Mouse (Mus musculus): ENCODE measurements around the gene Cdc25b.
"Not testable (repeated sequence)": the region's sequence is repeated elsewhere in the genome, so short reads cannot be mapped to it uniquely, and the experiment has no call there.

Cdc25b gene

GRCm38 (mm10) chr2:131196606-131197316 lies 10.0 kb downstream of the Cdc25b start:
- DNase-seq, result peak; percentile 62

- no peak for DNase-seq
These were observed 14.0 kb downstream of the Cdc25b start for GRCm38 (mm10) chr2:131200710-131201109.

DNA sequence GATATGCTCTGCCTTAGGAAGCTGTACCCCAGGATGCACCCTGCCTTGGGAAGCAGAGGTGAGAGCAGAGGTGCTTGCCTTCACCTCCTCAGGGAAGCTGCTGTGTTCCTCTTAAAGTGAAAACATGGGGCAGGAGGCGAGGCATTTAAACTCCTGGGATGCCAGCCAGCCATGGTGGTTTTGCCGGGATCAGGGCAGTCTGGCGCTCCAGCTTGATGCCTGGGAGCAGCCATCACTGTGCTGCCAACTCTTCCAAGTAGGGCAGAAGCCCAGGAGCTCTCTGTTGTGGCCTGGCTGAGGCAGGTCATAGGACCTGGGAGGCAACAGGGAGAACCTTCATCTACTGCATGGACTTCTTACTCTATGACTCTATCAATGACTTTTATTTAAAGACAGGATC lies 14.5 kb downstream of the Cdc25b start:
- DNase-seq, result no peak

DNA sequence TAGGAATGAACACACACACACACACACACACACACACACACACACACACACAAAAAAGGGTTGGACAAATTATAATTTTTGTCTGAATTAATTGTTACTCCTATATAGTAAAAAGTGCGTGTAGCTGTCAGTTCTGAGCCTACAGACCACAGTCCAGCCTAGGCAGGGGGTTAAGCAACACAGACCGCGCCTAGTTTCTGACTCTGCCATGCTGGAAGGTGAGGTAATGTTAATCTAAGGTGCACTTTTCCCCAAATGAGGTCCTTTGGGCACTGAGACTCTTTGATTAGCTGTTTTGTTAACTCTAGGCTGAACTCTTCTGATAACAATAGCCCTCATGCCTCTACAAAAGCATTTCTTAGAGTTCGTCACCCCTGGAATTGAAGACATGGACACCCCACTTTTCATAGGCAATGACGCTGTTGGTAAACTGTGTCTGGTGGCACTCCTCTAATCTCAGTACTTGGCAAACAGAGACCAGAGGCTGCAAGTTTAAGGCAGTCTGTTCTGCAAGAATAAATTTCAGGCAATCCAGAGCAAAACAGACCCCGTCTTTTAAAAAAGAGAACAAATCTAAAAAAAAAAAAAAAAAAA lies 17.2 kb downstream of the Cdc25b start:
- DNase-seq, result peak; percentile 27

DNA sequence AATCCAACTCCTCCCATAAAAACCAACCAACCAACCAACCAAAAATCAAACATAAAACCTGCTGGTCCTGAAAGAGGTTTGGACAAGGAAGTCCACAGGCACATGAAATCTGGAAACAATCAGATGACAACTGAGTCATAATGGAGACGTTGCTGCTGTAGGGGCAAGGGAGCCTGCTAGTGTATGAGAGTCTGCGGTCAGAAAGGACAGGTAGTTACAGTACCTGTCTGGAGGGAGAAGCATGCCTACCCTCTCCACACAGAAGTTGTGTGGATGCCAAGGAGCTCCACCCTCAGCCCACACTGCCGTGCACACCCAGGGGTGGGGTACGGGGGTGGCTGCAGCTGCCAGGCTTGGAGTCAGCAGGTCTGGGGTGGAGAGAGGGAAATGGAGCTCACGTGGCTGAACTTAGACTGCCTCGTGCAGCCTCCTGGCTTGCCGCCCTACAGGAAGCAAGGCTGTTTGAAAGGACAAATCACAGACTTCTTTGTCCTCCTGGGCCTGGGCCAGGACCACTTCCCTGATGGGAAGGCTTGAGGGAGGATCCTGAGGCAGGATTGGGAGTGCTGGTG lies 17.7 kb downstream of the Cdc25b start:
- DNase-seq, result peak; percentile 98

DNA sequence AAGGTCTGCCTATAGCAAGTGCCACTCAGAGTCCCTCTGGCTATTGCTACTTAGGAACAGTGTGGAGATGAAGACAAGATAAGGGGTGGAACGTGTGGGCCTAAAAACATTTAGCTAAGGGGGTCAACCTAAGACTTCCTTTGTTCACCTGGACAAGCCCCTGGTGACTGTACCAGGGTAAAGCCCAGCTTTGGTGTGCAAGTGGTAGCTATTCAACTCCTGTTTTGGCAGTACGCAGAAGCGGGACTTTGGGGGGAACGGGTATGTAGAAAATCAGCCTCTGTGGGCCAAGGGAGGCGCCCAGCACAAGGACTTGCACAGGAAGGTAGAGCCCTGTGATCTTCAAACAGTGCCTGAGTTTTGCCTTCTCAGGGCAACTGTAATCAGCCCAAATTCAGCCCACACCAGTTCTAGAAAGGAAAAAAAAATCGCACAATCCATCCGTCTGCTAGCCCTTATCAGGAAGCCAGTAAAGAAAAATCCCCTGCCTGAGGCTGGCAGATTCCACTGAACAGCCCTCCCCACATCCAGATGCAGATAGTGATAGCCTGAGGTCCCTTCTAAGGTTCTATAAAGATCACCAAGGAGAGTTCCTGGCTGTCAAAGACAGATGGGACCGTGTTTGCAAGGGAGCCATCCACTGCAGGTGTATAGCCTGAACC lies 18.9 kb downstream of the Cdc25b start:
- no peak for DNase-seq

DNA sequence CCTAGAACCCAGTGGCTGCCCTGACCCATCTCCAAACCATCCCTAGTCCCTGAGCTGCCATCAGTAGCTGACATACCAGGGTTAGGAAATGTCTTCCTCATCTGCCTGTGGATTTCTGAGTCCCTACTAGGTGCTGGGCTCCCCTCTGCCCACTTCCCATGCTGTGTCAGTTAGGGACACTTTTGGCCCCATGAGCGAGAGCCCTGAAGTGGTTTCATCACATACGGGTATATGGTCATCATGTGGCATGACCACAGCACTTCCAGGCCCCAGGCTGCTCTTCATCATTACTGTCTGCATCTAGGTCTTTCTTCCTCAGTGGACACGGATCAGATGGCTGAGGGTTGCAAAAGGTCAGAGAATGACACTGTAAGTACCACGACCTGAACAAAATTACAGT lies 20.0 kb downstream of the Cdc25b start, which contains the start of gene Ap5s1:
Gene Ap5s1, plus strand, starts transcription at position 301 of the 400 bp plus-strand sequence.
- DNase-seq, result no peak

GRCm38 (mm10) chr2:131208356-131208755 lies 21.6 kb downstream of the Cdc25b start:
- no peak for DNase-seq

GRCm38 (mm10) chr2:131209125-131209795 lies 22.5 kb downstream of the Cdc25b start:
- peak; percentile 37 for DNase-seq

DNA sequence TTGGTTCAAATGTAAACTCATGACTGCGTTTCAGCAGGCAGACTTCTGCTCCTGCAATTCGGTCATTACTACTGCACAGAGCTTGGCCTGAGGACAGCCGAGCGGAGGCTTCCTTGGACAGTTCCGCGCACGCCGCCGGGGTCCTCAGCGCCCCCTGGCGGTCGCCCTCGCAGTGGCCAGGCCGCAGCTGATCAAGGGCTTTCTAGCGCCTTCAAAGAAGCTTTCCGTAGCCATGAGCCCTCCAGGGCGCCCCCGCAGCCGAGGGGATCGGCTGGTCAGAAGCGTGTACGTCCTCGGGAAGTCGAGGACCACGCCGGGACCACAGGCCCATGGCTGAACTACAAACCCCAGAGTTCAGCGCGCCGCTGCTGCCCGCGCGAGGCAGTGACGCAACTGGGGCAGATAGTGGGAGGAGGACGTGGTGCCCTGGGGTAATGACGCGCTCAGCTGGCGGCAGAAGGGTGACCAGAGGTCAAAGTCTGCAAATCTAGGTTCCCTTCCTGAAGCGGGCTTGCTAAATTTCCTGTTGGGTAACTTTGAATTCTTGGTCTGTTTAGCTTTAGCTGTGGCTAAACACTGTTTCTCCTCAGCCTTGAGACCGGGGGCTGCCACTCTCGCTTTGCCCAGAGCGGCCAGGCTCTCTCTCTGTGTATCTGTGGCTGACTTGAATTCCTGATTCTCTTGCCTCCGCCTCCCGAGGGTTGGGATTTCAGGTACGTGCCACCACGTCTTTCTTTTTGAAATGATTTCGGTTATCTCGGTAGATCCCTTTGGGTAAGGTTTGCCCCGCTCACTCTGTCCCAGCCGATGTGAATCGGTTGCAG lies 23.4 kb downstream of the Cdc25b start:
- DNase-seq, result peak; percentile 97

DNA sequence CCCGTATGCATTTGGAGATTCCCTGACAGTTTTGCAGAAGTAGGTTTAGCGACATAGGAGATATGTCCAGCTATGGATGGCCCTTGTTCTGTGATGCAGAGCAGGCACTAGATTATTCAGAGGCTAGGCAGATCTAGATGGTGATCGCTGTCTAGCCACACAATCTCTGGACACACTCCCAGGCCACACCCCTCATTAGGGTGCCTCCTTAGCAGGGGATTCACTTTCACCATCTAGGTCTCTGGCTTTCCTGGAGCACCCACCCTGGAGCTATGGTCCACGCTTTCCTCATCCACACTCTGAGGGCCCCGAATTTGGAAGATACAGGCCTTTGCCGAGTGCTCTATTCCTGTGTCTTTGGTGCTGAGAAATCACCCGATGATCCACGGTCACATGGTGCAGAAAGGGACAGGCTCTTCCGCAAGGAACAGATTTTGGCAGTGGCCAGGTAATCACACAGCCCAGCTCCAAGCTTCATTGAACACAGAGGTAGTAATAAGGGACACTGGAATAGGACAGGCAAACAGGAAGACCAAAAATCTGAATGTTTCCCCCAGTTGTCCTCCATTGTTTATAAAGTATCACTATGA lies 24.4 kb downstream of the Cdc25b start:
- DNase-seq, result peak; percentile 53

GRCm38 (mm10) chr2:131213773-131214172 lies 27.0 kb downstream of the Cdc25b start:
- DNase-seq, result no peak

DNA sequence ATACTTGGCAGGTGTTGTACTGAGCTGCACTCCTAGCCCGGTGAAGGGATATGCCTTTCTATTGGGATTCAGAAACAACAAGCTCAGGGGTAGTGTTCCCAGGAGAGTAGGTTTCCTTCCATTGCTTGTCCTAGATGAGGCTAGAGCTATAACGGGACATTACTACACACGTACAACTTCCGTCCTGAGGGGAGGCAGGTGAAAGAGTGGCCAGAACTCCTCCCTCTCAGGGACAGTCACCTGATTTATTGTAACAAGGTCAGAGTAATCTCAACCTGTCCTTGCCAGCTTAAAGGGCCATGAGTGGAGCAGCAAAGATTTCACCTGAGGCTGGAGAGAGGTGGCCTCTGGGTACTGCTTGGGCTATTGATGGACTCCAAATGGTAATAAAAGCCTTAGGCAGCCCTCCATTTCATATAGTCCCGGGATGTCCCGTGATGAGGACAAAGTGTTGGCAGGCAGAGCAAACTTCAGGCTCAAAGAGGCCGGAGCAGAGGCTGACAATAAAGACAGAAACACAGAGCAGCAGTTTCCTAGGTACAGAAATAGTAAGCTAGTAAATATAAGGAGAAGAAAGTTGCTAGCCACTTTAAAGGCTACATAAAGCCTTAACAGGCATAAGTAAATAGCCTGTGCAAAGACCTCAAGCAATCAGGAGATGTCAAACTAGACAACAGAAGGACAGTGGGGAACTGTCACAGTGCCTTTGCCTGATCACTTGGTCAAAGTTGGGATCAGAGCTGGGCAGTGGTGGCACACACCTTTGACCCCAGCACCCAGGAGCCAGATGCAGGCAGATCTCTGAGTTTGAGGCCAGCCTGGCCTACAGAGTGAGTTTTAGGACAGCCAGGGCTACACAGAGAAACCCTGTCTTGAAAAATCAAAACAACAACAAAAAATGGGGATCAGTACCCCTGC lies 29.5 kb downstream of the Cdc25b start:
- DNase-seq, result no peak

DNA sequence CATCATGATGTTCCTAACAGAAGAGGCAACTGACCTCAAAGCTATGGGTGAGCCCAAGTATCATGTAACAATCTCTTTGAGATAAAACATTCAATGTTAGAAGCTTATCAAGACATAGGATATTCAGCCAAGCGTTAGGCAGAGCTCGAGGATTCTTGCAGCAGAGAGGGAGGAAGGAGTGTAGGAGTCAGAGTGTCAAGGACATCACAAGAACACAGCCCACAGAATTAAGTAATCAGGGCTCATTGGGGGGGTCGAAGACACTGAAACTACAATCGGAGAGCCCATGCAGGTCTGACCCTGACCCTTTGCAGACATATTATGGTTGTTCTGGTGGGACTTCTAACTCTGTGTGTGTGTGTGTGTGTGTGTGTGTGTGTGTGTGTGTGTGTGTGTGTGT lies 33.3 kb downstream of the Cdc25b start:
- DNase-seq, result no peak

GRCm38 (mm10) chr2:131221853-131222515 lies 35.2 kb downstream of the Cdc25b start:
- no peak for DNase-seq

GRCm38 (mm10) chr2:131222562-131222961 lies 35.8 kb downstream of the Cdc25b start:
- DNase-seq, result no peak

GRCm38 (mm10) chr2:131223569-131223968 lies 36.8 kb downstream of the Cdc25b start:
- DNase-seq, result no peak

DNA sequence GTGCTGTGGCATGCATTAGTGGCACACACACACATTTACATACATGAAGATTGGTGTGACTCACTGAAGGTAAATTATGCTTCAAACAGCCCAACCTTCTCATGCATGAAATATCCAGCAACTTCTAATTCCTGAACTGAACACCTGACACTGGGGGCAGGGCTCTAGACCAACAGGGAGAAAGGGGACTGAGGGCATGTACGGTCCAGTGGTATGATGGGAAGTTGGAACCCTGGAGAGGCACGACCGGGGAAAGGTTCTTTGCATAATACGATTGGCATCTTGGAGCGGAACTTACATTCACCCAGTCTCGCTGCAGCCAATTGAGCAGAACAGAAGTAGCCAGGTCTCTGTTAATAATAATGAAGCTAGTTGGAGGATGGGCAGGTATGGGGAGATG lies 38.4 kb downstream of the Cdc25b start:
- DNase-seq, result no peak

DNA sequence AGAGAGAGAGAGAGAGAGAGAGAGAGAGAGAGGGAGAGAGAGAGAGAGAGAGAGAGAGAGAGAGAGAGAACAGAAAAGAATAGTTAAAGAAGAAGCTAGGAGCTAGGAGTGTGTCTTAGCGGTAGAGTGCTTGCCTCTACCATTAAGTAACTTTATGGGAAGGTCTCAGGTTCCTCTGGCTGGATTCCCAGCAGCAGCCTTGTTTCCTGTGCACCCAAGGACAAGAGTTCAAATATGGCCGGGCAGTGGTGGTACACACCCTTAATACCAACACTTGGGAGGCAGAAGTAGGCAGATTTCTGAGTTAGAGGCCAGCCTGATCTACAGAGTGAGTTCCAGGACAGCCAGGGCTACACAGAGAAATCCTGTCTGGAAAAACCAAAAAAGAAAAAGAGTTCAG lies 39.9 kb downstream of the Cdc25b start:
- not testable (repeated sequence) for DNase-seq

- DNase-seq, result no peak
These were observed 40.5 kb downstream of the Cdc25b start for GRCm38 (mm10) chr2:131227243-131227642.
